Mouse (Mus musculus) heart, embryonic 13.5 days (tissue): ENCODE measurements around the gene Krt87. TPM values are rescaled to one million over a fixed set of nuclear protein-coding genes. Genes with fewer than 3 reads are reported as not detected.

Source experiments
- ATAC-seq: fragments of 200-750 bp; cut with Nextera tagmentation; 2 replicates; pipeline ENCODE4 v1.8.0; 2017; ENCODE audit warnings: moderate TSS enrichment; ENCODE audit not compliant: insufficient number of reproducible peaks, low FRiP score, low TSS enrichment; ENCODE audit errors: extremely low read depth
- H3K27ac ChIP-seq: fragments of 300-500 bp; sonication (generic); replicated peaks from 2 replicates; pipeline ENCODE4 v1.5.1; 2015; ENCODE audit warnings: moderate library complexity, mild to moderate bottlenecking, inconsistent platforms
- H3K27me3 ChIP-seq: fragments of 300-500 bp; sonication (generic); replicated peaks from 2 replicates; pipeline ENCODE4 v1.6.1; 2015; ENCODE audit warnings: mild to moderate bottlenecking, inconsistent platforms
- H3K36me3 ChIP-seq: fragments of 300-500 bp; sonication (generic); 2 replicates; pipeline ENCODE4 v1.6.1; 2015; ENCODE audit warnings: mild to moderate bottlenecking, inconsistent platforms
- H3K4me1 ChIP-seq: fragments of 300-500 bp; sonication (generic); 2 replicates; pipeline ENCODE4 v1.6.1; 2015; ENCODE audit warnings: inconsistent platforms
- H3K4me2 ChIP-seq: fragments of 300-500 bp; sonication (generic); 2 replicates; pipeline ENCODE4 v1.6.1; 2015; ENCODE audit warnings: inconsistent platforms, mild to moderate bottlenecking, moderate library complexity
- H3K4me3 ChIP-seq: fragments of 300-500 bp; sonication (generic); 2 replicates; pipeline ENCODE4 v1.5.1; 2015; ENCODE audit warnings: moderate library complexity, mild to moderate bottlenecking, inconsistent platforms
- H3K9ac ChIP-seq: fragments of 300-500 bp; sonication (generic); 2 replicates; pipeline ENCODE4 v1.6.1; 2015; ENCODE audit warnings: inconsistent platforms, mild to moderate bottlenecking, moderate library complexity
- H3K9me3 ChIP-seq: fragments of 300-500 bp; sonication (generic); 2 replicates; pipeline ENCODE4 v1.6.1; 2016; ENCODE audit warnings: inconsistent platforms
- WGBS: fragments of 180-500 bp; shearing (Covaris S2); methylation state at CpG from one replicate; pipeline ENCODE4 v1.1.7; 2015; ENCODE audit warnings: mixed read lengths; 5-methylcytosine and 5-hydroxymethylcytosine counted together
- polyA plus RNA-seq: library from polyadenylated mRNA; unstranded; fragments of >200 nt; fragmentation: Nextera tagmentation; extraction: Ambion mirVana; gene quantifications from 2 replicates; pipeline ENCODE4 v1.2.1, GENCODE M21; 2015

Gene Krt87
- polyA plus RNA-seq, 1 experiment from 2014 or later = 0.08 TPM

DNA sequence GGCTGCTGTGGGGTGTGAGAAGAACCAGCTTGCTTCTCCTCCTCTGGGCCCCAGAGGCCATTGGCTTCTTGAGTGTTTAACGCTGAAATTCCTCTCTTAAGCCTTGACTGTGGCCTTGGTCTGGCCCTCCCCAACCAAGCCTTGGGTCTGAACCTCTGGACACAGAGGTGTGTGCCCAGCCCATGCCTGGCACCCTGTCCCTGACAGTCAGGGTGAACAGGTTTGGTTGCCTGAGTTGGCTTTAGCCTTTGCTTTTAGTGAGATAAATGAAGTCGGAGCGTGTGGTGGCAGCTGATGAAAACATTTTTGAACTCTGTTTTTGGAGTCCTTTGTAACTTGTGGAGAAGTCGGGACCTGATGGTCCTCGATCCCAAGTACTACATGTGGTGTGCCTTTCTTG, 48.4 kb downstream of the Krt87 start:
- no peak overlapping the region for H3K4me2 ChIP-seq
- H3K4me1 ChIP-seq = peaks cover 34% of the 10 kb centered on the region
- no peak overlapping the region for H3K27ac ChIP-seq
- H3K36me3 ChIP-seq = no peaks in the 10 kb centered on the region
- no peak overlapping the region for H3K9ac ChIP-seq
- ATAC-seq = no peak
- H3K27me3 ChIP-seq = peaks cover 22% of the 10 kb centered on the region
- 78% methylated on average over 5 of the region's 5 CpGs for WGBS
- no peaks in the 10 kb centered on the region for H3K9me3 ChIP-seq
- H3K4me3 ChIP-seq = no peak overlapping the region

- WGBS = 24% methylated on average over 5 of the region's 5 CpGs
- Histone ChIP-seq H3K27ac (no peak overlapping the region), H3K4me2 (no peak overlapping the region), H3K9me3 (no peaks in the 10 kb centered on the region), H3K9ac (no peak overlapping the region), H3K27me3 (peaks cover 26% of the 10 kb centered on the region), H3K4me3 (no peak overlapping the region), H3K4me1 (peaks cover 42% of the 10 kb centered on the region), H3K36me3 (no peaks in the 10 kb centered on the region)
- ATAC-seq = no peak
These were observed 50.5 kb downstream of the Krt87 start for GRCm38 (mm10) chr15:101388034-101388541.

DNA sequence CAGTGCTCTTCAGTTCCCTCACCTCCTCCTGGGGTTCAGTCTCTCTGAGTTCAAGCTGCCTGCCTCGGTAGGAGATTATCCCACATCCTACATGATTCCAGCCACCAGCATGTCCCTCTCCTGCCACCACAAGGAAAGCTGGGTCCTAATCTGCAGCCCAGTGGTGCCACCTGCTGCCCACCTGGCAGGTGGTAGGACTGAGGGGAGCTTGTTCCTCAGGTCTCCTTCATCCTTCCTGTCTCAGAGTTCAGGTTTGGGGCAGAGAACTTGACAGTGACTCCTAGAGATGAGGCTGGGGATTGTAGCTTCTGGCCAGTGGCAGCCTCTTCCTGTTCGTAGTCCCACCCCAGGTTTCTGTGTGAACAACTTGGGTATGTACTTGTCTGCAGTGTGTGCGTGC, 51.4 kb downstream of the Krt87 start:
- peaks cover 27% of the 10 kb centered on the region for H3K27me3 ChIP-seq
- H3K4me3 ChIP-seq = no peak overlapping the region
- no peak overlapping the region for H3K4me2 ChIP-seq
- H3K9me3 ChIP-seq = no peaks in the 10 kb centered on the region
- no peaks in the 10 kb centered on the region for H3K36me3 ChIP-seq
- H3K9ac ChIP-seq = no peak overlapping the region
- no peak for ATAC-seq
- WGBS = 53% methylated on average over 3 of the region's 3 CpGs
- peaks cover 49% of the 10 kb centered on the region for H3K4me1 ChIP-seq
- no peak overlapping the region for H3K27ac ChIP-seq

- Histone ChIP-seq H3K4me3 (no peak overlapping the region), H3K9ac (no peak overlapping the region), H3K36me3 (no peaks in the 10 kb centered on the region), H3K9me3 (no peaks in the 10 kb centered on the region), H3K27ac (no peak overlapping the region), H3K27me3 (peaks cover 39% of the 10 kb centered on the region), H3K4me1 (peaks cover 64% of the 10 kb centered on the region), H3K4me2 (no peak overlapping the region)
- WGBS = 62% methylated on average over 6 of the region's 6 CpGs
- ATAC-seq = no peak
These were observed 53.5 kb downstream of the Krt87 start for GRCm38 (mm10) chr15:101385064-101385463.

- H3K4me3 ChIP-seq = no peak overlapping the region
- H3K9me3 ChIP-seq = no peaks in the 10 kb centered on the region
- no peak overlapping the region for H3K9ac ChIP-seq
- no peak for ATAC-seq
- H3K4me1 ChIP-seq = peaks cover 64% of the 10 kb centered on the region
- no peak overlapping the region for H3K27ac ChIP-seq
- H3K27me3 ChIP-seq = peaks cover 44% of the 10 kb centered on the region
- H3K4me2 ChIP-seq = no peak overlapping the region
- 70% methylated on average over 7 of the region's 7 CpGs for WGBS
- H3K36me3 ChIP-seq = no peaks in the 10 kb centered on the region
These were observed 54.0 kb downstream of the Krt87 start for GRCm38 (mm10) chr15:101384610-101385009.

GRCm38 (mm10) chr15:101382811-101383210, 55.8 kb downstream of the Krt87 start:
- Histone ChIP-seq H3K9ac (no peak overlapping the region), H3K4me3 (no peak overlapping the region), H3K27me3 (peaks cover 40% of the 10 kb centered on the region), H3K4me2 (no peak overlapping the region), H3K4me1 (peaks cover 53% of the 10 kb centered on the region), H3K27ac (no peak overlapping the region), H3K9me3 (no peaks in the 10 kb centered on the region), H3K36me3 (no peaks in the 10 kb centered on the region)
- ATAC-seq = no peak
- WGBS = 71% methylated on average over 11 of the region's 11 CpGs

DNA sequence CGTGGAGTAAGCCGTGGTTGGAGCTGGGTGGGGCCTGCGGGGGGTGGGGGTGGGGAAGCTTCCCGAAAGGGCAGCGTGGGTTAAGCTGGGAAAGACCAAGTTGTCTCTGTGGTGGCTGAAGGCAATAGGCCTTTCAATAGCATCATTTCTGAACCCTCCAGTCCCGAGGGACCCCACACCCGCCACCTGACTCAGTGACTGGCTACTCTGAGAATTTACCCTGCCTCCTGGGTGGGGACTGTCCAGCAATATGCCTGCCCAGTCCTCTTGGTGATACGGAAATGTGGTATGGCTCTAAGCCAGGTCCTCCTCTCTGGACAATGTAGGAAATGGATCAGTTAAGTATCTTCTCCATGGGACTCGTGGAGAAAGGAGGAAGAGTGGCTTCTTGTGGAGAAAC, 56.8 kb downstream of the Krt87 start:
- H3K27ac ChIP-seq = no peak overlapping the region
- H3K36me3 ChIP-seq = no peaks in the 10 kb centered on the region
- H3K9me3 ChIP-seq = no peaks in the 10 kb centered on the region
- H3K4me3 ChIP-seq = no peak overlapping the region
- no peak for ATAC-seq
- H3K4me2 ChIP-seq = no peak overlapping the region
- 37% methylated on average over 9 of the region's 9 CpGs for WGBS
- no peak overlapping the region for H3K9ac ChIP-seq
- peaks cover 40% of the 10 kb centered on the region for H3K27me3 ChIP-seq
- H3K4me1 ChIP-seq = peaks cover 53% of the 10 kb centered on the region

Other genes with a start within 250 kb of the Krt87 start
- gene Grasp, start 214.6 kb downstream of the Krt87 start, polyA plus RNA-seq = 3.8 and 4.4 TPM in 2 replicates
- 10.4 and 10.8 TPM in 2 replicates for gene Nr4a1, start 184.5 kb downstream of the Krt87 start, polyA plus RNA-seq
- 50.6 and 56.1 TPM in 2 replicates for gene Atg101, start 154.5 kb downstream of the Krt87 start, polyA plus RNA-seq
- gene 6030408B16Rik, start 145.6 kb downstream of the Krt87 start, polyA plus RNA-seq = 2.4 and 3.0 TPM in 2 replicates
- gene Krt80, start 68.6 kb downstream of the Krt87 start, polyA plus RNA-seq = 7.8 and 7.9 TPM in 2 replicates
- 20.6 and 26.7 TPM in 2 replicates for gene Krt7, start 27.8 kb downstream of the Krt87 start, polyA plus RNA-seq
- gene Krt88, start 8.9 kb upstream of the Krt87 start, polyA plus RNA-seq = not detected in 2 replicates
- not detected in 2 replicates for gene Krt81, start 24.9 kb upstream of the Krt87 start, polyA plus RNA-seq
- not detected in 2 replicates for gene Krt86, start 34.7 kb upstream of the Krt87 start, polyA plus RNA-seq
- gene Krt83, start 52.7 kb upstream of the Krt87 start, polyA plus RNA-seq = not detected in 2 replicates
- gene Gm49425, start 78.5 kb upstream of the Krt87 start, polyA plus RNA-seq = not detected in 2 replicates
- gene Krt84, start 94.0 kb upstream of the Krt87 start, polyA plus RNA-seq = not detected in 2 replicates
- not detected in 2 replicates for gene Krt82, start 111.9 kb upstream of the Krt87 start, polyA plus RNA-seq
- not detected in 2 replicates for gene Krt90, start 124.1 kb upstream of the Krt87 start, polyA plus RNA-seq
- gene Krt75, start 135.1 kb upstream of the Krt87 start, polyA plus RNA-seq = not detected in 2 replicates
- gene Gm5414, start 189.4 kb upstream of the Krt87 start, polyA plus RNA-seq = not detected in 2 replicates
- not detected in 2 replicates for gene Gm5478, start 208.6 kb upstream of the Krt87 start, polyA plus RNA-seq
- gene Krt6b, start 241.5 kb upstream of the Krt87 start, polyA plus RNA-seq = not detected in 2 replicates